Mouse (Mus musculus): ENCODE measurements at regions not wholly inside any gene's neighbourhood (a gene's known extent, or its start where the extent isn't known, plus 50 kb on each side); places are given as distances from the start of the nearest gene placed in this dataset.

GRCm38 (mm10) chr13:97705926-97706325 lies 54.5 kb downstream of the Gm10260 start:
- no peak for DNase-seq (ENCODE audit: low spot score)

- no peak for DNase-seq (ENCODE audit: low spot score)
These were observed 55.9 kb downstream of the Gm10260 start for GRCm38 (mm10) chr13:97704541-97704940.

DNA sequence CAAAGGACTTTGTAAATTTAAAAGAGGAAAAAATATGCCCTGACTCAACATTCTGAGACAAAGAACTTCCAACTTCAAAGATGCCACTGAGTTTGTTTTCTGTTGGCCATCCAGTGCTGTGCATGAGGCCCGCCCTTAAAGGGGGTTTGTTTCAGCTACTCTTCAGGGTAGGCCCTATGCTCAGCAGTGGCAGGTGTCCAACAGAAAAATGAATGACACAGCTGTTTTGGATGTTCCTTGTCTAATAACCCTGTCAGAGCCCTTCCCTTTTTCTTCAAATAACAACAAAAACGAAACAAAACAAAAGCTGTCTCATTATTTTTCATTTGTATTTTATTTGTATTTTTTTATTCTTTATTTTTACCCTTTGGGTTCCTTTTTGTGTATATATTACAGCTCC lies 61.5 kb downstream of the Gm10260 start:
- no peak for DNase-seq (ENCODE audit: low spot score)

DNA sequence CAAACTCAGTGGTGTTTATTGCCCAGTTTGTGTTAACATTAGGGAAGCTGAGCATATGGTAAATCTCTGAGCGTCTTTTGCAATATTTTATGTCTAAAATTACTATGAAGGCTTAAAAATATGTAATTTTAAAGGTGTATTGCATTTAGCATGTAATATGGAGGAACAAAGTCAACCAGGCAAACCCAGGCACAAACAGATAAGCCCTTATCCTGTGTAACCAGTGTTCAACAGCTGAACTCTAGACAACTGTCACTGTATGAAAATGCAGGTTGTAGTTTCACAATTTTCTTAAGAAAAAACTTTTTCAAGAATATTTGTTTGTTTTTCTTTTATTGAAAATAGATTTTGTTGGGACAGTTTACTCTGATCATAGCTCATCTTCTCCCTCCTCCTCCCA lies 62.1 kb downstream of the Gm10260 start:
- no peak for DNase-seq (ENCODE audit: low spot score)

GRCm38 (mm10) chr13:97697262-97697661 lies 63.2 kb downstream of the Gm10260 start:
- DNase-seq (ENCODE audit: low spot score), result no peak

DNA sequence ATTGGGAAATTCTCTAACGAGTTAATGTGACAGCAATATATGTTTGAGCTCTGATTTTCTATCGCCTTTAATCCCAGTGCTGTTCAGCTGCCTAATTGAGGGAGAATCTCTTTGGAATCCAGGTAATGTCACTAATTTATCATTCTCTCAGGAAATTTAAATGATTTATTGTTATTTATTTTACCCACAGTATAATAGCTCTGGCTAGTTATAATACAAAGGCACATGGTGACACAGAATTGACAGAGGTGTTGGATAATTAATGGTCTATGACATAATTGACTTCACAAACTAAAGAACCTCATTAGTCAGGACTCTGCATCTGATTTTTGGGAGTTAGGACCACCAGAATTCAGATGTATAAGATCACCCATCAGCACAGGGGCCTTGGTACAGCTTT lies 65.4 kb downstream of the Gm10260 start:
- no peak for DNase-seq (ENCODE audit: low spot score)

- no peak for DNase-seq (ENCODE audit: low spot score)
These were observed 66.0 kb downstream of the Gm10260 start for GRCm38 (mm10) chr13:97694356-97694990.

- DNase-seq (ENCODE audit: low spot score), result no peak
These were observed 72.0 kb downstream of the Gm10260 start for GRCm38 (mm10) chr13:97688310-97688886.

DNA sequence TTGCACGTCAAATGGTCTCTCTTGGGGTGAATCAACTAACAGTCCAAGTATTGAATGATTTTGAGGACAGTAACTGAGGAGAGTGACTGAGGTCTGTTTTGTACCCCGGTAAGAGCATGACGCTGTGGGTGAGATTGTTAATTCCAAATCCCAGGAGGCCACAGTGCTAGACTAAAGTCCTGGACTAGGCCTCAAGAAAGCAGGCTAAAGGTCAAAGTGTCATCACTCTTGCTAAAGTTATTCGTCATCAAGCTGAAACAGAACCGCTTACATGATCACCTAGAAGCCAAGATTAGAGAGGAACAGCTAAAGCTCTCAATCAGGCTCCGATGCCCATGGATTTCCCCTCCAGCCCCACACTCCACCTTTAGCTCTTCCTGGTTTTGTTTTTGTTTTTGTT lies 76.6 kb downstream of the Gm10260 start:
- no peak for DNase-seq (ENCODE audit: low spot score)

DNA sequence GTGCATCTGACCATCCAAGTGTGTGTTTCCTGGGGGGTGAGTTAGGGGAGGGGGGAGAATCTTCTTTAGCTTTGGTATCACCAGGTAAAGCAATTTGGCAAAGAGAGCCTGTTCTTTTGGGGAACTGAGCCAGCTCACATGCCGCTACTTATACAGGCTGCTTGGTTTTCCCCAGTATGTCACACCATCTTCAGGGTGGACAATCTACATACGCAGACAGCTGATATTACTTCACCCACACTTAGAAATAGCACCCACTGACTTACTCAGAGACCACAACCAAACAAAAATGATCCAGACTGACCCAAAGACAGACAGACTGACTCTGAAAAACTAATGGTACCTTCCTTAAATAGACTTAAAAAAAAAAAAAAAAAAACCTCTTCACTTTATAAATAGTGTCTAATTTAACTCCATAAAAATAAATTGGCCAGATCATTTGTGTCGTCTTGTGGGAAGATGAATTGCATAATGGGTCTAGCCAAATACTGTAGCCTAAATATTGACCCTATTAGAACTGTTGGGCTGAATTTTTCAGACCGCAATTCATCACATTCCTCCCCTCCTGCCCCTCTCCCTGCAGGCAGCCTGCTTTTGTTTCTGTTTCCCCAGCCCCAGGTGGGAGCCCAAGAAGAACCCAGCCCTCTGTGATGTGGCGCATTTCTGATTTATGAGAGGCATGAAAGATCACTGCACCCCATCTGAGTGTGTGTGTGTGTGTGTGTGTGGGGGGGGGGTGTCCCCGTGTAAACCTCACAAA lies 79.0 kb downstream of the Gm10260 start:
- no peak for DNase-seq (ENCODE audit: low spot score)

DNA sequence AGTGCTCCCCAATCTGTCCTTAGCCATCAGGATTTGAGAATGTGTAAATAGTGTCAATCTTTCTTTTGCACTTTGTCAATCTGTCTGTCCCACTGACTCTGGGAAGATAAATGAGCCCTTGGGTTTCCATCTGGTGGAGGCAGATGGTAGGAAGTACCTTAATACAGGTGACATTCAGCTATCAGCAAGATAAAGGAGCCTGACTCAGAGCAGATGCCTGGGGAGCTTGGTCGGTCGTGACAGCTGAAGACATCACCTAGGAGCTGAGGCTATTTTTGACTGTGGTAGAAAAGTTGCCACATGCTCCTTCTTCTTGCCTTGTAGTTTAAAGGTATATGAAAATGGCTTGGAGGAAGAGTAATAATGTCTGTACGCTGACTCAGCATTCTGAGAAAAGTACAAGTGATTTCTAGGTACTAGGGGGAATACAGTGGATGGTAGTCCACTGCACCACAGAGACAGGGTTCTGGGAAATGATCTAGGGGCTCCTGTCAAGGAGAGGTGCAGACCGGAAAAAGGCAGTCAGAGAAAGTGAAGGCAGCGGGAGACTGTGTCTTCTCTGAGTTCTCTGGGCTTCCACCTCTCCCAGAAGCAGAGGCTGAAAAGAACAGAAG lies 80.0 kb downstream of the Gm10260 start:
- no peak for DNase-seq (ENCODE audit: low spot score)

- DNase-seq (ENCODE audit: low spot score), result no peak
These were observed 81.4 kb downstream of the Gm10260 start for GRCm38 (mm10) chr13:97678991-97679390.

DNA sequence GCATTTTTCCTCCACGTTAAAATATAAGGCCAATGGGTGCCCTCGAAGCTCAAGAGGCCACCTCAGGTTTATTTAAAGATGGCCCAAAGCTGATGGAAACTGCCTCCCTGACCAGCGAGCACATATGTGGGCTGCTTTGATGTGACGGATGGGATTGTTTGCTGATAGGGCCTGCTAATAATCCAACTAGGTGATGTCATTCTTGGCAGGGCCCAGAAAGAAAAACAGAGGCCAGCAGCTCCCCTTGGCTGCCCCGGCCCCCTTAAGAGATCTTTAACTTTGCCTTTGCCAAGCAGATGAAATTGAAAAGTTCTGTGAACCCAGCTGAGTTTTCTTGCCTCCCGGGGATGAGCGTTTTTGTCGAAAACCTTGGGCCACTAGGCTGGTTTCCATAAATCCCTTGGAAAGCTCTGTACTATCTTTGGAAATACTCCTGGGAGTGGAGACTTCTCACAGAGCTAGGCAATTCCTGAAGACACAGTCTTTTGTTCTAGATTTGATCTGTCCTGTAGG lies 83.8 kb downstream of the Gm10260 start:
- DNase-seq (ENCODE audit: low spot score), result no peak

DNA sequence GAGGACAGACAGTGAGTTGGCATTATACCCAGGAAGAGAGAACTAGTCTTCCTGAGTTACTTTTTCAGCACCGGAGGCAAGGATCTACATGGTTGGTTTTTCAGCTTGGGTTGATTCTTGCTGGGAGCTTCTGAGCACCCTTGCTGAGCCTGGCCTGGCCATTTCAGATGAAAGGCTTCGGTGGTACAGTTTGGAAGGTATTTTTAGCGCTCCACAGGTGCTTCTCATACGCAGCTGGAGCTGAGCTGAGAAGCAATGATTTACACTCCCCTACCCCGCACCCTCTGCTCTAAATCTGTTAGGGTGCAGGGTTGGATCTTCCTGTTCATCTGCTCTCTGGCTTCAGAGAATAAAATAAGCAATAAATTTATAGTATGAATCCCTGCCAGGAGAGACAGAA lies 87.3 kb downstream of the Gm10260 start:
- DNase-seq (ENCODE audit: low spot score), result no peak

DNA sequence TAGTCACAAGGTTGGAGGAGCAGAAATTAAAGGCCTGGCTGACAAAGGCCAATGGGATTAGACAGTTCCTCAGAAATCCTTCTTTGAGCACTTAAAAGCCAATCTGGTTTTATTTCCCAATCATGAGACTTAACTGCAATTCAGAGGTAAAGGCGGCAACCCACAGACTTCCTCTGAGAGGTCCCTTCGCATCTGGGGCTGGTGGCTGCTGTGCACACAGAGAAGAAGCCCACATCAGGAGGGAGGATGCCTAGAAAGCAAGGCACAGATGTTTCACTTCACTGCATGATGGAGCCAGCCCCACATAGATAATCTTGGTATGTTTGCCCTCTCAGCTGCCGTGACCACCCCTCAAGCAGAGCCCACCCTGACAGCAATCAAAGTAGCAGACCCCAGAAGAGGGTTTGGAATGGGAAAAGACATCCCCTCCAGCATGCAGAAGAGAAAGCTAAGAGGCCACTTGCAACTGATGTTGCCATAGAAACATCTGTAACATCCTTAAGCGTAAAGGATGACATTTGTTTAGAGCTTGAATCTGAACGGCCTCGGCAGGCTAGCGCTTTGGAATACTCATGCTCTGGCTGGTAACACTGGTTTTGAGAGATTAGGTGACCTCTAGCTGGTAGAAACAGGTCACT lies 88.3 kb downstream of the Gm10260 start:
- DNase-seq (ENCODE audit: low spot score), result no peak

GRCm38 (mm10) chr13:97669366-97669765 lies 91.1 kb downstream of the Gm10260 start:
- no peak for DNase-seq (ENCODE audit: low spot score)

DNA sequence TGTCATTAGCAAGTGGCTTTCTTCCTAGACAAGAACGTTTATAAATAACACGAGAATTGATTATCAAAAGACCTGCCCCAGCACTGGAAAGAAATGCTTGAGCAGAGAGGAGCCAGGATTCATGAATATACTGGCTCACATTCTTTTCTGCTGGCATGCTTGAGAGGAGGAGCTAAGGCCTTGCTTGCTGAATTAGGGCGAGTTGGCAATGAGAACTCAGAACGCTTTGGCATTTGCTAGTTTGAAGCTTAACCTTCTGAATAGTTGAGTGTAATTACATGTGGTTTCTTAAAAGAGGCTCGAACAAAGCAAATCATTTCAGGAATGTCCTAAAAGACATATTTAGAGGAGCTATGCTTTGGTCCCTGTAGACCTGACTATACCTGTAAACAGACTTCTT lies 91.5 kb downstream of the Gm10260 start:
- no peak for DNase-seq (ENCODE audit: low spot score)

- no peak for DNase-seq (ENCODE audit: low spot score)
These were observed 93.1 kb downstream of the Gm10260 start for GRCm38 (mm10) chr13:97667313-97667712.

DNA sequence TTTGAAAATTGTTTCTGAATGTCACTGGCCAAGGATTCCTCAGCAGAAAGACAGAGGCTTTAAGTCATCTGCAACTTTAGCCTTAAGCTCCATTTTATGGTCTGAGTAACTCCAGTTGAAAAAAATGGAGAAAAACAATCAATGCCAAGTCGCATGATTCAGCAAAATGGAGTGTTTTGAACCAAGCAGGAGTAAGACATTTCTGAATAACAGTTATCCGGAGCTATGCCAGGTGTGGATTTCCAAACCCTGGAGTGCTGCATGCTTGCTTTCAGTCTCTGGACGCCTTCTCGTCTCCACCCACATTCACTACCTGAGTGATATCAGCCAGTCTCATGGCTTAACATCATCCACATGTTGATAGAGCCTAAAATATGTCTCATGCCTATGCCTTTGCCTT lies 93.7 kb downstream of the Gm10260 start:
- DNase-seq (ENCODE audit: low spot score), result no peak

GRCm38 (mm10) chr13:97665226-97665625 lies 95.2 kb downstream of the Gm10260 start:
- DNase-seq (ENCODE audit: low spot score), result no peak

DNA sequence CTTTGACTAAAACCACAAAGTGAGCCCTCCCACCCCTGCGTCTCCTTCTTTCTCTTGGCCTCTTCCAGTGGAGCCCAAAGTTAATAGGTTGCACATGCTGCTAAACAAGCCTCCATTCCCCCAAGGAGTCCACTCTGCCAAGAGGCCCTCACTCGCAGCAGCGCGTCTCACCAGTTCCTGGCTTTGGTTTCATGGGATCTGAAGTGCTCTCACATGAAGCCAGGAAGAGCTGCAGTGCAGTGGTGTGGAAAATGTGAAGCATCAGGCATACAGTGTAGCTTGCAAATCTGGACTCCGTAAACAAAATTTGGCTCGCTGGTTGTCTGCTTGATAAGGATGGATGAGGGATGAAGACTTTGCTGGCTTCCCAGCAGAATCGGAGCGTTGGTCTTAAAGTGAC lies 97.7 kb downstream of the Gm10260 start:
- no peak for DNase-seq (ENCODE audit: low spot score)

DNA sequence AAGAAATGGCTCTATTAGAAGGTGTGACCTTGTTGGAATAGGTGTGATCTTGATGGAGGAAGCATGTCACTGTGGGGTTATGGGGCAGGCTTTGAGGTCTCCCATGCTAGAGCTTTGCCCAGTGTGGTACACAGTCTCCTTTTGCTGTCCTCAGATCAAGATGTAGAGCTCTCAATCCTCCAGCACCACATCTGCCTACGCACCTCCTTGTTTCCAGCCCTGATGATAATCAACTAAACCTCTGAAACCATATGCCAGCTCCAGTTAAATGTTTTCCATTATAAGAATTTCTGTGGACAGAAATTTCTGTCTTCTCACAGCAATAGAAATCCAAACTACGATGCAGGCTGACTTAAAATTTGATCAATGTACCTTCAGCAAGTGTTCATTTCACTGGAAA lies 103.8 kb downstream of the Gm10260 start:
- no peak for DNase-seq (ENCODE audit: low spot score)

Measured in yolk sac, embryonic 10.5 days (tissue).